Mouse (Mus musculus) megakaryocyte progenitor cell, adult 5-6 weeks (primary cell): ENCODE data around the gene Ccdc60. TPM values are rescaled to one million over a fixed set of nuclear protein-coding genes. Genes with fewer than 3 reads are reported as not detected.
A peak's percentile ranks its signal among the peaks of the same experiment; 100 is the strongest.

ENCODE experiments used
- ATAC-seq: replicated peaks from 2 replicates; pipeline ENCODE4 v1.8.0; 2016; ENCODE audit warnings: mild to moderate bottlenecking, moderate TSS enrichment, inconsistent platforms; ENCODE audit not compliant: poor library complexity
- total RNA-seq, 2 experiments: library from RNA; stranded (forward) in 1 of 2; stranded (reverse) in 1 of 2; fragments of 157-497, 149-512 nt in 1 of 2; fragments of 200-1000 nt in 1 of 2; gene quantifications; 2 replicates each; pipeline versions ENCODE4 v1.2.3 to v1.2.4; 2015 to 2017

The Ccdc60 gene
- total RNA-seq (2015): not detected in 2 replicates
- 0.07 TPM in 1 of 2 replicates, not detected in the other for total RNA-seq (2017)

DNA sequence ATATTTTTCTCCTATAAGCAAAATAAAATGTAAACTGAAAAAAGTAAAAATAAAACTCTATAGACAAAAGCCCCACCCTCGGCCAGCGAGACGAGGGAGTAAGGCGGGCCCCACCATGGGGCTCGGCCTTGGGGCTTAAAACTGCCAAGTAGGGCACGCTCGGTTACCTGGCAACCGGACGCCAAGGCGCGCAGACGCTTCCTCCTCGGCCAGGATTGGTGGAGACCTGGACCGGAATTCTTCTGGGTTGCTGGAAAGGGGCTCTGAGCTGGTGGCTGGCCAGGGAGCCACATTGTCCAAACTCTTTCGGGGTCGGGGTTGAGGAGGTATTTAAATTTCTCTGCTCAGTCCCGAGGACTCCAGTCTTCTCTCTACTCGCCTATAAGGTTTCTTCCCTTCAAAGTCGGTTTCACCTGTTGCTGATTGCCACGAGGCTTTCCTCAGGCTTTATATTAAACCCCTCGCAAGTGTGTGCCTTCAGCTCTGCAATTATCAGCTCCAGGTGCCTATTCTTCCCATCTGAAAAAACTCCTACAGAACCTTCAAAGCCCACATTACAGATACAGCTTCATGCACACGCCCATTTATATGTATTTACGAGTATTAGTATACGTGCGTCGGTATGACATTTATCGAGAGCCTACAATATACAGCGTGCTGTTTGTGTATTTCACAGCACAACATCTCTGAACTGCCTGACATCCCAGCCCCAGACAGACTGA, at the start of gene Ccdc60:
Gene Ccdc60 (minus strand): TSS at position 137 of the 722 bp plus-strand sequence.
- peak; percentile 90 for ATAC-seq

DNA sequence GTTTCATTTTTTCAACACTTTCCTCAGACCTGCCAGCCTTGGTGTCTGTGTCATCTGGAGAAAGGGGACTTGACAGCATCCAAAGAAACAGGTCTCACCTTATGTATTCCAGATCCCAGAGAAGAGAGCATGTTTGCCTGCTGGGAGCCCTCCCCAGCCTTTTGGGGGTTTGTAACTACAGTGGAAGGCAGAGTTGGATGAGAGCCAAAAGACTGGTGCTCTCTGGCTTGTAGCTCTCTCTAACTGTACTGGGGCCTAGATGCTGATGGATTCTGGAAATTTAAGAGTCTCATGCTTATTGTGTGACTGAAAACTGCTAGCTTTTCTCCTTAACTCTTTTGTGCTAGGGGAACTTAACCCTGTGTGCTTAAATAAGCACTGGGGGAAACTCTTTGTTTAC, 47.4 kb upstream of the Ccdc60 start:
- ATAC-seq: no peak

- ATAC-seq: no peak
These were observed 40.1 kb upstream of the Ccdc60 start for GRCm38 (mm10) chr5:116328911-116329310.

- no peak for ATAC-seq
These were observed 34.6 kb upstream of the Ccdc60 start for GRCm38 (mm10) chr5:116323401-116323800.

DNA sequence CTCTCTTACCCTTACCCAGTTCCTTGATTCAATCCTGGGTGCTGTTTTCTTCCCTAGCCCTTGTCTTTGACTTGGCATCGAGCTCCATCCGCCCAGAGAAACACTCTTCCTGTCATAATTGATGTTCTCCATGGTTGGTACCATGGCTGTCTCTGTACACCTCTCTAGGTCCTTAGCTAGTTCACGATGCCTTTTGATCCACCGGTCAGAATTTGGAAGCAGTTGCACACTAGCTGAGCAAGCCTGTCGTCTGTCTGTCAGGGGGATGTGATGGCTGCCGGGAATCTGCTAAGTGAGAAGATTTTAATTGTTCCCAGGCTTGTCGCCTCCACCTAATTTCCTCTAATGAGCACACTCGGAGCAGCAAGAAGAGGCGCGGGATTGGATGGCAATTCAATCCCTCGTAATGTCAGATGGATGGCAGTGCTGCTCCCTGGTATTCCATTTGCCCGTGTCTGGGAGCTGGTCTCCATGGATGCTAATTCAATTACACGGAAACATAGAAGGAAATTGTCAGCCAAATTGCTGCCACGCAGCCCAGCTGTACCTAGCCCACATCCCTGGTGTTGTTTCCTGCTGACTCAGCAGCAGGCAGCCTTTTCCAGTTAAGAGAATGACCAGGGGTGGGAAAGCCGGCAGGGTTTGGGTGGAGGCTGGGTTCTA, 33.7 kb upstream of the Ccdc60 start:
- no peak for ATAC-seq

DNA sequence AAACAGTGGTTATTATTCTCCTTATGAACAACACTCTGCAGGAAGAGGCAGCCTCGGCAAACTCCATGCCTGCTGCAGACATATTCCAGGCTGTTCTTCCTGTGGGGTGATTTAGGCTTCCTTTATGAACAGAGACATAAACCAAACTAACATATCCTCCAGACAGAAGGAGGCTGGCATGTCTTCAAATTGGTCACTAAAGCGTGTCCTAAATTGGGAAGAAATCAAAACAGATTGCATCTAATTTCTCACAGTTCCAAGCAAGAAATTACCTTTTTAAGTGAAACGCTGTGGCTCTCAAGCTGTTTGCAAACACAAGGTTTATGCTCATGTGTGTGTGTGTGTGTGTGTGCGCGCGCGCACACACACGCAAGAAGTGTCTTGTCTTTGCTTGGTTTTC, 24.9 kb upstream of the Ccdc60 start:
- no peak for ATAC-seq

DNA sequence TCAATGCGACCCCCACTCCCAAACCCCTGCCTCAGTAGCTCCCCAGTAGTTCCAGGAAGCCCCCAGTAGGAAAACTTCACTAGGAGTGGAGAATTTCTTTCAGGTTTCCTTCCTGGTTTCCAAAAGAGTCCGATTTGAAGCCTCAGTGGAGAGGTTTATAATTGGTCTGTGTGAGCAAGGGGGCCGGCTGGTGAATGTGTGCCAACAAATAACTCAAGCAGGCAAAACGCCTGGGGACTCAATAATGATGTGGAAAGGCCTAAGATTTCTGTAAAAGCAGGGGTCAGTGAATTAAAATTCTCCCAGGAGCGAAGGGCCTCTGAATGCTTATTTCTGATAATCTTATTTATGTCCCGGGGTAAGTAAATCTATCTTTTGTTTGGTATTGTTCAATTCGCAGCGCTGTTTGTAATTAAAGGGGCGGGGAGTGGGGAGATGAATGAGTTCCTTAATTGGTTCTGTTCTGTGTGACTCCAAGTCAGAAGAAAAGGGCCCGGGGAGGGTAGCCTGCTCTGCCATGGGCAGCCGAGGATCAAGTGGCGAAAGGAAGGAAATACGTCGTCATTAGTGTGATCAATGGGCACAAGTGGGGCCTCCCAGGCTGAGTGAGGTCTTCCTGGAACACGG, 23.4 kb upstream of the Ccdc60 start:
- no peak for ATAC-seq

- no peak for ATAC-seq
These were observed 22.9 kb upstream of the Ccdc60 start for GRCm38 (mm10) chr5:116311636-116312035.

DNA sequence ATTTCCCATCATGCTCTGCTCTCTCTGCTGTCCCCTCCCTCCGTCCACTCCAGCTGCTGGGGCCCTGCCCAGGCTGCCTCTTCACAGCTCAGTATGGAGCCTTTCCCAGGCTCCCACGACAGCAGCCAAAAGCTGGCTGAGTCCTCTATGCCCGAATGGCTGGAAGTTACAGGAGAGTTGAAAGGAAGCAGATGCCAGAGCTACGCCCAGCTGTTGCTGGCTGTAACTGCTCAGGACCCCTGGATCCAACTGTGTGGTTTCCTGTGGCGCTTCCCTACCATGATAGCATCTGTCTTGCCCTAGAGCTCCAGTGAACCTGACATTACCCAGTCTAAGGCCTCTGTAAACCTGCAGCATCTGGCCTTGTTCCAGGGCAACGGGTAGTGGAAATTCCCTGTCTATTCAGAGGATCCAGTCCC, 20.6 kb upstream of the Ccdc60 start:
- 0 out of 2 replicates have a peak, but pooled peaks have one; percentile 14 for ATAC-seq

- no peak for ATAC-seq
These were observed 16.8 kb upstream of the Ccdc60 start for GRCm38 (mm10) chr5:116305557-116305956.

DNA sequence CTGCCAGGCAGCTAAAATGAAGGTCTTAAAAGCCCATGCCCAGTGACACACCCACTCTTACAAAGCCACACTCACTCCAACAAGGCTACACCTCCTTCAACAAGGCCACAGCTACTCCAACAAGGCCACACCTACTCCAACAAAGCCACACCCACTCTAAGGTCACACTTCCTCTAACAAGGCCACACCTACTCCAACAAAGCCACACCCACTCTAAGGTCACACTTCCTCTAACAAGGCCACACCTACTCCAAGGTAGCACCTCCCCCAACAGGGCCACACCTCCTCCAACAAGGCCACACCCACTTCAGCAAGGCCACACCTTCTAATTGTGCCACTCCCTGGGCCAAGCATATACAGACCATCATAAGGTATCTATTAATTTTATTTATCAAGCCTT, 16.4 kb upstream of the Ccdc60 start:
- peak; percentile 55; the same call in 1 of the 2 replicates for ATAC-seq

- ATAC-seq: no peak
These were observed 12.2 kb upstream of the Ccdc60 start for GRCm38 (mm10) chr5:116300984-116301383.

GRCm38 (mm10) chr5:116293501-116293900, 4.7 kb upstream of the Ccdc60 start:
- no peak for ATAC-seq

- ATAC-seq: no peak
These were observed 1.8 kb upstream of the Ccdc60 start for GRCm38 (mm10) chr5:116290584-116290983.

DNA sequence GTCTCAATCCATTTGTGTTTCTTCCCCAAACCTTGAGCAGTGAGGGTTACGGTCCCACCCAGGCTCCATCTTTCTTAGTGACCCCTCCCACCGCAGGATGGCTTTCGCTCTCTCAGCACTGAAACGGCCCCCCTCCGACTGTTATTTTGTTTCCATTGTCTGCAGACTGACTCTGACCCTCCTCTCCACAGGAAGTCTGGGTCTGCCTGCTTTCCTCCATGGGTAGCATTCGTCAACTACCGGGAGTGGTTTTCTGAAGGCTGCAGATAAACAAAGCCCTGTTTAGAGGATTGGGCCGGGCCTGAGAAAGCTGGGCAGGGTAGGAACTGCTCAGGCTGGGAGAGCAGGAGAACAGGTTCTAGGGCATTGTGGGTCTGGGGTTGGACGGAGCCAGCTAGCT, 1.1 kb upstream of the Ccdc60 start:
- ATAC-seq: no peak

DNA sequence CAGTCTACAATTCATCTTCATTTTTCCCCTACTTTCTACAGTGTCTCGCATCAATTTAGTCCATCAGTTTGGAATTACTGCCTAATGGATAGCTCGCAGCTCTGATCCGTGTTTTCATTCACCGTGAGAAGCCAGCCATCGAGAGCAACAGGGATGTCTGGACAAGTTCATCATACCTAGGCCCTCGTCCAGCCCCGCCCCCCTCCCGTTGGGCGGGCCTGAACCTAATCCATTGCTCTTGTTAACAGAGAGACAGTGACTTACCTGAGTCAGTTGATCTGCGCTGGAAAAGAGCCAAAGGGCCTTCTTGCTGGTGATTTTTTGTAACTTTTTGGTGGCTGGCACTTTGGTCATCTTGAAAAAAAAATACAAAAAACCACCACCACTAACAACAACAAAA, 602 bp downstream of the Ccdc60 start:
- no peak for ATAC-seq

DNA sequence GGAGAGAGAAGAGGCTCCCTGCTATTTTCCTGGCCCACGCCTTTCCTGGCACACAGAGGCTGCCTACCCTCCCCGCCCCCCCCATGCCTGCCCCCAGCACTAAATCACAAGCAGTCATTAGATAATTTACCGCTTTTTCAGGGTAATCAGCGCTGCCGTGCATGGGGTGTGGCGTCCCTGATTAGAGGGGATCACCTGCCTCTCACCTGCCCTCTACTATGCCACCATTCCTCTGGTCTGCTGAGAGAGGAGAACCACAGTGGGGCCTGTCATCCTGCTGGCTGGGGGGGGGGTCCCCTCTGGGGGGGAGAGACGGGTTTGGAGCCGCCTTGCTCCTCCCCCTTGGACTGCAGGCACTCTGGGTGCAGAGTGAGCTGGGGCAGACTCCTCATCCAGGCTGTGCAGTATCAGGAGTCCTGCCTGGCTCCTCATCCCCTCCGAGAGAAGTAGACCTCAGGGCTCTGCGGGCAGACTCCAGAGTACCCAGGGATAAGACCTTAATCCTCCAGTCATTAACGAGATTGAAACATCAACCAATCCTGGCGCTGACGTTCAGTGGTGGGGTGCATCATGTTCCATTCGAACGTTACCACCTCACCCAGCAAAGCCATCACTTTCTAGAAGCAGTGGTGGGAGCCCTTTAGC, 3.1 kb downstream of the Ccdc60 start:
- ATAC-seq: no peak

GRCm38 (mm10) chr5:116280518-116280917, 8.3 kb downstream of the Ccdc60 start:
- no peak for ATAC-seq

DNA sequence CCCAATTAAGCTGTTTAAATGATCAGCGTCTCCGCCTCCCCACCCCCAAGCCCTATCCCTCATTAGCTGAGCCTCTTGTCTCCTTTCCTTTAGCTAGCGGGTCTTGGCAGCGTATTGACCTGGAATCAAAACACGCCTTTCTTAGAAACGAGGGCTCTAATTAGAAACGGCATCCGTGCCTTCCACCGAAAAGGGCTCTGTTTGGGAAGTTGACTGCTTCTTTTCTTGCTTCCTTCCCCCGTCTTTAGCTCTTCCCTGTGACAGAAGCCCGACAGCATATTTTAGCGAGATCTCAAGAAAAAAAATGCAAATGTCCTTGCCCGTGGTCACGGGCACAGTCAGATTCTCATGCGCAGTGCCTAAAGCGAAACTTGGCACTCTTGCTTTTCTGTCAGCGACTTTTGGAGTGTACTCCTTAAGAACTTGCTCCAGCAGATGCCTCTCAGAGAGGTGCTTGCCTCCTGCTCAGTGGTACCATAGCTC, 10.3 kb downstream of the Ccdc60 start:
- ATAC-seq: no peak

DNA sequence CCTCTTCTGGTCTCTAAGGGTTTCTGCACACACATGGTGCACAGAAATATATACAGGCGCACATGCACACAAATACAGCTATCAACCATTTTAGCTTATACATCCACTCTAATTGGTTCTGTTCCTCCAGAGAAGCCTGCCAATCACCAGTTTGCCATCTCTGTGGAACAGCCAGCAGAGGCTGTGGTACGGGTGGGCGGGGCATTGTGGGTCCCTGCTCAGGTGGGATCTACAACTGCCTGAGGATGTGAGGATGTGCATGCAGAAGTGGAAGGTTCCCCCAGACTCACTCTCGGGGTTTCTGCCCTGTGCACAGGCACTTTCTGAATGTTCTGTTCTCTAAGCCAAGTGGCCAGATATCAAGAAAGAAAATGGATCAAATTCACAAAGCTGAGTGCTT, 10.8 kb downstream of the Ccdc60 start:
- ATAC-seq: no peak

- no peak for ATAC-seq
These were observed 14.0 kb downstream of the Ccdc60 start for GRCm38 (mm10) chr5:116274818-116275217.
